Mouse (Mus musculus): ENCODE measurements around the gene Metap1d.

The Metap1d gene

GRCm38 (mm10) chr2:71475760-71476159, 22.7 kb downstream of the Metap1d start:
- DNase-seq = no peak

GRCm38 (mm10) chr2:71477787-71478186, 24.7 kb downstream of the Metap1d start:
- DNase-seq = no peak

- no peak for DNase-seq
Observed at GRCm38 (mm10) chr2:71479917-71480316, 26.8 kb downstream of the Metap1d start.

- no peak for DNase-seq
Observed at GRCm38 (mm10) chr2:71481825-71482224, 28.7 kb downstream of the Metap1d start.

GRCm38 (mm10) chr2:71483046-71483716, 30.1 kb downstream of the Metap1d start:
- no peak for DNase-seq

GRCm38 (mm10) chr2:71483717-71484066, 30.6 kb downstream of the Metap1d start:
- DNase-seq = no peak

GRCm38 (mm10) chr2:71491295-71491694, 38.2 kb downstream of the Metap1d start:
- no peak for DNase-seq

GRCm38 (mm10) chr2:71493161-71493683, 40.1 kb downstream of the Metap1d start:
- DNase-seq = no peak

GRCm38 (mm10) chr2:71494503-71494902, 41.4 kb downstream of the Metap1d start:
- no peak for DNase-seq

GRCm38 (mm10) chr2:71494971-71495370, 41.9 kb downstream of the Metap1d start:
- DNase-seq = no peak

- no peak for DNase-seq
Observed at GRCm38 (mm10) chr2:71497175-71497574, 44.1 kb downstream of the Metap1d start.

GRCm38 (mm10) chr2:71499276-71500230, 46.5 kb downstream of the Metap1d start:
- no peak for DNase-seq

- no peak for DNase-seq
Observed at GRCm38 (mm10) chr2:71504852-71505251, 51.8 kb downstream of the Metap1d start.

- no peak for DNase-seq
Observed at GRCm38 (mm10) chr2:71511209-71511608, 58.1 kb downstream of the Metap1d start.

- DNase-seq = no peak
Observed at GRCm38 (mm10) chr2:71512326-71512725, 59.2 kb downstream of the Metap1d start.

GRCm38 (mm10) chr2:71516995-71517394, 63.9 kb downstream of the Metap1d start:
- DNase-seq = no peak

GRCm38 (mm10) chr2:71517466-71518099, 64.5 kb downstream of the Metap1d start:
- no peak for DNase-seq

GRCm38 (mm10) chr2:71522871-71523270, 69.8 kb downstream of the Metap1d start:
- no peak for DNase-seq

- DNase-seq = no peak
Observed at GRCm38 (mm10) chr2:71523431-71523830, 70.4 kb downstream of the Metap1d start.

GRCm38 (mm10) chr2:71524763-71525162, 71.7 kb downstream of the Metap1d start:
- DNase-seq = no peak

GRCm38 (mm10) chr2:71526595-71527322, 73.7 kb downstream of the Metap1d start:
- DNase-seq = no peak

GRCm38 (mm10) chr2:71527323-71528013, 74.4 kb downstream of the Metap1d start:
- peak; percentile 25 for DNase-seq

Data from kidney, adult 18-20 months (tissue).